Mouse (Mus musculus) MN1 (cell line): ENCODE results near the gene Myo1c.
A peak's percentile ranks its signal among the peaks of the same experiment; 100 is the strongest.
"Not testable (repeated sequence)": the region's sequence is repeated elsewhere in the genome, so short reads cannot be mapped to it uniquely, and the experiment has no call there.

Source experiments
- DNase-seq: peaks from one replicate; pipeline ENCODE4 v3.0.0-alpha.2; 2016; ENCODE audit warnings: low spot score

The Myo1c gene

DNA sequence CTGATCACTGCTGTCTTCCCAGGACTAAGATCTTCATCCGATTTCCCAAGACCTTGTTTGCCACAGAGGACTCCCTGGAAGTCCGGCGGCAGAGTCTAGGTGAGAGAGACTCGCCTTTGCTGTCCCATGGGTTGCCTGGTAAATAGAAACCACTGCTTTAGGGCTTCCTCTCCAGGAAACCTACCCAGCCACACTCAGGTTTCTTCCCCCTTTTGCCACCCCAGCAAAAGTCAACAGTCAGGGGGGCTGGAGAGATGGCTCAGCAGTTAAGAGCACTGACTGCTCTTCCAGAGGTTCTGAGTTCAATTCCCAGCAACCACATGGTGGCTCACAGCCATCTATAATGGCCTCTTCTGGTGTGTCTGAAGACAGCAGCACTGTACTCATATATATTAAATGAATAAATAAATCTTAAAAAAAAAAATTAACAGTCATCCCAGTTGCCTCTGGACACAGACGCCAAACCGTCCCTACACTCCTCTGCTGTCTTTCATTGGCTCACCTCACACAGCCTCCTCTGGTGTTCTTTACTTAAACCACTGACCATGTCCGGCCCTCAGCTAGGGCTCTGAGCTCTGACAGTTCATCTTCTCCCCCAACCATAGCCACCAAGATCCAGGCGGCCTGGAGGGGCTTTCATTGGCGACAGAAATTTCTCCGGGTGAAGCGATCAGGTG lies 19.0 kb downstream of the Myo1c start:
- DNase-seq, result no peak

DNA sequence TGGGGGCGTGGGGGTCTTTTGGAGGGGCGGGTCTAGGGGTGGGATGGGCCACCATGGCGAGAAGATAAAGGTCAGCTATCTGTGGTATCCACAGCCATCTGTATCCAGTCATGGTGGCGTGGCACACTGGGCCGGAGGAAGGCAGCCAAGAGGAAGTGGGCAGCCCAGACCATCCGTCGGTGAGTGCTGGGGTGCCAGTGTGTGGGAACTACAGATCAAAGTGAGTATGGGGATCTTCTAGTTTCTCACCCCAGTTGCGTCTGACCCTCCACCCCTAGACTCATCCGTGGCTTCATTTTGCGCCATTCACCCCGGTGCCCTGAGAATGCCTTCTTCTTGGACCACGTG lies 19.5 kb downstream of the Myo1c start:
- no peak for DNase-seq

DNA sequence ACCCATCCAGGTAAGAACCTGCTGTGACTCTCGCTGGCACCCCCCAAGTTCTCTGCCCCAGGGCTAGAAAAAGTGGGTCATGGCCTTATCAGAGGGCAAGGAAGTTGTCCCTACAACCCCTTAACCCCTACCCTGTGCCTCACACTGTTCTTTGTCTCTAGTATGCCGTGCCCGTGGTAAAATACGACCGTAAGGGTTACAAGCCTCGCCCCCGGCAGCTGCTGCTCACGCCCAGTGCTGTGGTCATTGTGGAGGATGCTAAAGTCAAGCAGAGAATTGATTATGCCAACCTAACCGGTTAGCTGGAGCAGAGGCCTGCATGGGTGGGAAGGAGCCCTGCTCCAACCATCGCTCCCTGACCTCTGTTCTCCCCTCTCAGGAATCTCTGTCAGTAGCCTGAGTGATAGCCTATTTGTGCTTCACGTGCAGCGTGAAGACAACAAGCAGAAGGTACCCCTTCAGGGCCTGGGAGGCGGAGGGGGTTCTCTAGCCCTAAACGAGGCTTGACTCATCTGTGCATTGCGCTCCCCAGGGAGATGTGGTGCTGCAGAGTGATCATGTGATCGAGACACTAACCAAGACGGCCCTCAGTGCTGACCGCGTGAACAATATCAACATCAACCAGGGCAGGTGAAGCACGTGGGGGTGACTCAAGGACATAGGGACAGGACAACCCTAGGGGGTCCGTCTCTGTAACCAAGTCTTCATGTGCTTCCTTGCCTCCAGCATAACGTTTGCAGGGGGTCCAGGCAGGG lies 21.3 kb downstream of the Myo1c start:
- no peak for DNase-seq

DNA sequence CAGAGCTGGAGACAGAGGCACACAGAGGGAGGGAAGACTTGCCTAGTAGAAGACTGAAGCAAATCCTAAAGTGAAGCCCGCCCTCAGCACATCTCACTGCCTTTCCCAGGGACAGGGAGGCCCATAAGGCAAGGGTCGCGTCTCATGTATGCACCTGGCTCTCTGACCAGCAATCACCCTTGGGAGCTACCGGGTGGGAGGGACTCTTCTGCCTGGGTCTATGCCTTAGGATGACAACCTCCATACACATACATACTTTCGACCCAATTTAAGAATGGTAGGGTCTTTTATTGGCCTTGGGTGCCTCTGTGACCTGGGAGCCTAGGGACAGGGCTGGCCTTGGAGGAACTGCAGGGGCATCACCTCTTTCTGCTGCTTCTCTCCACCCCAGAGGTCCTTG lies 23.1 kb downstream of the Myo1c start:
- DNase-seq, result no peak

DNA sequence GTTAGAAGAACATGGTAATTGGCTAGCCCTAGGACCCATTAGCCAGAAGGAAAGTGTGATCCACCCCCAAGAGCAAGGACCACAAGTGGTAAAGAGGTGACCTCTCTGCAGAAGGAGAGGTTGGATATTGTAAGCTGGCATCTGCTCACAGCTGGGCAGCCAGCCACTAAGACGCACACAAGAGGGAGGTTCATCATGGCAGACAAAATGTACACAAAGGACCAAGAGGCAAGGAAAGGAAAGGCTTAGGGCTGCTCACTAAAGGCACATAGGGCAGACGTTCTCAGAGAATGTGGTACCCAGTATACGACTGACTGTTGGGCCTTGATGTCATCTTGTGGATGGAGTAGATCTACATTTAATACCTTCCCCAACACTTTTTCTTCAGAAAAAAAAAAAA lies 24.6 kb downstream of the Myo1c start:
- no peak for DNase-seq

DNA sequence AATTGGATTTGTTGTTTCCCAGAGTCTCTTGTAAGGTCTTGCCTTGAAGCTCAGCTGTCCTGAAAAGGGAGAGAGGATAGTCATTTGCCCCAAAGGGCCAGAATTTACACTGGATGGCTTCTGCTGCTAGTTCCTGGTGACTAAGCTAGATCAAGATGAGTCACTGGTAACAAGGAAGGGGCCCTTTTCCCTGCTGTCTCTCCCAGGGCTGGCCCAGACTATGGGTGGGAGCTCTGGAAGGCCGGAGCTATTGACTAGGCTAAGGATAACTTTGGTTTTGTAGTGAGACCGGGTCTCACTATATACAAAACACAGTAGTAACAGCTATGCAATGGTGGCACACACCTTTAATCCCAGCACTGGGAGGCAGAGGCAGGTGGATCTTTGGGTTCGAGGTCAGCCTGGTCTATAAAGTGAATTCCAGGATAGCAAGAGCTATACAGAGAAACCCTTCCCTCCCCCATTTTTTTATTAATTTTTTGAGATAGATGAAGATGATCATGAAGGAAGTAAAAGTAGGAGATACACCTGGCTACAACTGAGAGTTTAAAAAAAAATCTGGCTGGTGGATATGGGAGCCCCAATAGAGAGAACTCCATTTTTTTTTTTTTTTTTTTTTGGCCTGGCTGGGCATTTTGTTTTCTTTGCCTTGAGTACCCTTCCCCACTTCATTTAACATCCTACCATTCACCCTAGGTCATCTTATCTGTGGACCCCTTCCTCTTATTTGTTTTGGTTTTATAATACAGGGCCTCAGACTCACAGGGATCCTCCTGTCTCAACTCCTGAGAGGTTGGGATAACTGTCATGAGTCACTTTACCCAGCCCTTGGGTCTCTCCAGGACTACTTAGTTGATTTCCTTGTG lies 27.8 kb downstream of the Myo1c start:
- peak; percentile 35 for DNase-seq

DNA sequence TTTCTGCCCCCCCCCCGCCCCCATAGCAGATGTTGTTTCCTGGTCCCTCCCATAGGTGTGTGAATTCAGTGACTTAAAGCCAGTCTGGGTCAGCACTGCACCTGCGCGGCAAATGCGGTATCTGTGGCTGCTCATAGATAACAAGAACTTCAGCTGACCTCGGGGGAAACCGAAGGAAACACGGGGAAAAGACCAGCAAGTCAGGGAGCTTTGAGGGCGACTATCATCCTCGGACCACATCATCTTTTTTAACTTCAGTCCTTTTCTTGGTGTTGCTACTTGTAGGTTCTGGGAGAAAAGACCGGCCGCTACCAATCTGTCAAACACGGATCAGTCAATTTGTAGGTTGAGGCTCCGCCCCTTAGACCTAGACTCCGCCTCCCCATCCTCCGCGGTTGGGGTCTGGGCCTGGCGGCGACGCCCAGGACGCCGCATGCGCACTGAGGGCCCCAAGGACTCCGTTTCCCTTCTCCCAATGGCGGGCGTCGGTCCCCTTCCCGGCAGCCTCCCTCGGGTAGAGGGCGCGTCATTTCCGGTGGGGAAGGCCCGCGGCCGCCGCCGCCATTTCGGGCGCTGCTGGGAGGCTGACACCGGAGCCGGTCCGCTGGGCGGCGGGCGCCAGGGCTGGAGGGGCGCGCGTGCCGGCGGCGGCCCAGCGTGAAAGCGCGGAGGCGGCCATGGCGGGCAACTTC lies 28.6 kb downstream of the Myo1c start, which contains the start of gene Crk:
TSS of gene Crk (plus strand) at position 513 of the 692 bp plus-strand sequence.
- peak; percentile 98 for DNase-seq

DNA sequence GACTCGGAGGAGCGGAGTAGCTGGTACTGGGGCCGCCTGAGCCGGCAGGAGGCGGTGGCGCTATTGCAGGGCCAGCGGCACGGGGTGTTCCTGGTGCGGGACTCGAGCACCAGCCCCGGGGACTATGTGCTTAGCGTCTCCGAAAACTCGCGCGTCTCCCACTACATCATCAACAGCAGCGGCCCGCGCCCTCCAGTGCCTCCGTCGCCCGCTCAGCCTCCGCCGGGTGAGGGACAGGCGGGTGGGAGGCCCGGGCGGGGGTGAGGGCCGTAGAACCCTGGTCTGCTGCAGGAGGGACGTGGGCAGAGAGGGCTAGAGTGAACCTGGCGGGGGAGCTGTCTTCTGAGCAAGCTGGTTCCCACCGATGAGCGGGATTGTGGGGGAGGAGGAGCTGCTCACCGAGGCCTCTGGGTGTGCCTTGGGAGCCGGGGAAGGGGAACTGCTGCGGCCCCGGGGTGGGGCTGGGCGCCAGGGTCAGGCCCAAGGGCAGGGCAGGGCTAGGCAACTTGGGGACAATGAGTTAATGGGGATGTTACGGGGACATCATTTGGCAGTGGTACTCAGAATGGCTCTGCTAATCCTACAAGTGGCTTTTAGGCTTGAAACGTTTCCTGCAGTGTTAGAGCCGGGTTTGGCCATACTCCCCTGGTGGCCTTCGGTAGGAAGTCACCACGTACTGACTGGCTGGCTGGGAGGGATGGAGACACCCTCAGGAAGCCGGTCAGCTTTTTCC lies 29.3 kb downstream of the Myo1c start:
- DNase-seq, result peak; percentile 84

DNA sequence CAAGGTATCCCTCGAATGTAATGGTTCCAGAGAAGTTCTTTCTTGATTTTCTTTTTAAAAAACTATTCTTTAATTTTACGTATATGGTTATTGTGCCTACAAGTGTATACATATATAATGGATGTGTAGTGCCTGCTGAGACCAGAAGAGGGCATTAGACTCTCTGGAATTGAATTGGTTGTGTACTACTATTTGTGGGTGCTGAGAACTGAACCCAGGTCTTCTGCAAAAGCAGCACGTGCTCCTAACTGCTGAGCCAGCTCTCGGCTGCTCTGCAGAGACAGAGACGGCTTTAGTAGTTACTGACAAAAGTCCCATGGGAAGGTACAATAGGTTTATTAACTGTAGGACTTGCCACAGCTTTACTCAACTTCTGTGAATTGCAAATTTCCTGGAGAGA lies 34.2 kb downstream of the Myo1c start:
- no peak for DNase-seq

DNA sequence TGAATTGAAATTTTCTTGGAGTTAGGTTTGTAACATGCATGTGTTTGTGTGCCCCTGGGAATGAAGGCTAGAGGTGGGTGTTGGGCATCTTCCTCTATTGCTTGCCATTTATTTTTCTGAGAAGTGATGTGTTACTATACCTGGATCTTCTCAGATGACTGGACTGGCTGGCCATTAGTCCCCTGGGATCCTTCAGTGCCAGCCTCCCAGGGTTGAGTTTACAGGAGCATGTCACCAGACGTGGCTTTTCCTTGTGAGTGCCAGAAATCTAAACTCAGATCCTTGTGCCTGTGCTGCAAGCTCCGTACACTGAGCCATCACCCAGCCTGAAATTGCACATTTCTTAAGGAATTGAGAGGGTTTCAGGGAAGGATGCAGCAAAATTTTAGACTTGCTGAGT lies 34.7 kb downstream of the Myo1c start:
- peak; percentile 11 for DNase-seq

DNA sequence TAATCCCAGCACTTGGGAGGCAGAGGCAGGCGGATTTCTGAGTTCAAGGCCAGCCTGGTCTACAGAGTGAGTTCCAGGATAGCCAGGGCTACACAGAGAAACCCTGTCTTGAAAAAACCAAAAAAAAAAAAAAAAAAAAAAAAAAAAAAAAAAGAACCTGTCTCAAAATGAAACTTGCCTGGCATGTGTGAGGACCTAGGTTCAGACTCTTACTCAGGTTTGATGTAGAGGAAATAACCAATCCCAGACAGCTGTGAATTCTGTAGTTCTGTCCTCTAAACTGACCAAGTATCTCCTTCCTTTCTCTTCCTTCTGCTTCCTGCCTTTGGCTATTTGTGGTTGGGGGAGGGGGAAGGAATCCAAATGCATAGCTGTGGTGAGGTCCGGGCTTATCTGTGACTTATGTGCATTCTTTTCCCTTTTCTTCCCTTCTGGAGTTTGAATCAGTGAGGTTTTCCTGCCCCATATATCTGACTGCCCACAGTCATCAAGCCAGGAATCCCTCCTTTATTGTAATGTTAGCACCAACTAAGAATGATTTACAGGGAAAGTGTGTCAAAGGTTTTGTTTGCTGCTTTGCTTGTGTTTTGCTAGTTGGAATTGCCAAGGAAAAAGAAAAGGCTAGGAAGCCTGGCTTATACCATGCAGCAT lies 37.2 kb downstream of the Myo1c start:
- no peak for DNase-seq

DNA sequence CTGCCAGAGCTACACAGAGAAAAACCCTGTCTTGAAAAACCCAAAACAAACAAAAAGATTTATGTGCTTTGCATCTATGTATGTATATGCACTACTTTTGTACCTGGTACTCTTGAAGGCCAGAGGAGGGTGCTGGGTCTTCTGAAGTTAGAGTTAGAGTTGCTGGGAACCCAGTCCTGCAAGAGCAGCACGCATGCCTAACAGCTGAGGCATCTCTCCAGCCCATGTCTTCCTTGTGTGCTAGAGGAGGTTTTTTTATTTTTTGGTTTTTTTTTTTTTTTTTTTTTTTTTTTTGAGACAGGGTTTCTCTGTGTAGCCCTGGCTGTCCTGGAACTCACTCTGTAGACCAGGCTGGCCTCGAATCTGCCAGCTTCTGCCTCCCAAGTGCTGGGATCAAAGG lies 37.8 kb downstream of the Myo1c start:
- no peak for DNase-seq

DNA sequence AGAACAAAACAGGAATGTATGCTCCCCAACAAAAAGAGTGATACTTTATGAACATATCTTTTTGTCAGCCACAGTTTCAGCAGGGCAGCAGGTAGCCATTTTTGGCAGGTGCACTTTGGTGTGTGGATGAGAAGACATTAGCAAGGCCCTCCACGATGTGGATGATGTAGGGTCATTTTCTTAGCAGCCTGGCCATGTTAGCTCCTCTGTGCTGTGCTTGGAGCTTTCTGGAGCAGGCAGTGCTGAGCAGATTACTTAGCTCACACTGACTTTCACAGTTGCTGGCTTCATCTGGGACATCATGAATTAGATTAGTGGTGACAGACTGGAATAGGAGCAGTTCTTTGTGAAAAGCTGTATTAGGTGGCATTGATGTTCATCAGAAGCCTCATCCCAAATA lies 39.7 kb downstream of the Myo1c start:
- no peak for DNase-seq

DNA sequence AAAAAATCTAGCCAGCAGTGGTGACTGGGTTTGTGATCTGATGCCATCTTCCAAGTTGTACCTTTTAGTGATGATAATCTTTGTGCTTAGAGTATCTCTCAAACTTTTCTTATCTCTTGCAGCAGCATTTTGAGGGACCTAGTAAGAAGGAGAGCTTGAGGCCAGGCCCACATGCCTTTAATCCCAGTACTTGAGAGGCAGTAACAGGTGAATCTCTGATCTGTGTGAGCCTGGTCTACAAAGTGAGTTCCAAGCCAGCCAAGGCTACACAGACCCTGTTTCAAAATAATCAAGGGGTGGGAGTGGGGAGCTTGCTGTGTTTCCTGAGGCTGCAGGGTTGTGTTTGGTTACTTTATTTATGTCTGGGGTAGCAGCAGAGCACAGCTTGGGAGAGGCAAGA lies 40.7 kb downstream of the Myo1c start:
- no peak for DNase-seq

DNA sequence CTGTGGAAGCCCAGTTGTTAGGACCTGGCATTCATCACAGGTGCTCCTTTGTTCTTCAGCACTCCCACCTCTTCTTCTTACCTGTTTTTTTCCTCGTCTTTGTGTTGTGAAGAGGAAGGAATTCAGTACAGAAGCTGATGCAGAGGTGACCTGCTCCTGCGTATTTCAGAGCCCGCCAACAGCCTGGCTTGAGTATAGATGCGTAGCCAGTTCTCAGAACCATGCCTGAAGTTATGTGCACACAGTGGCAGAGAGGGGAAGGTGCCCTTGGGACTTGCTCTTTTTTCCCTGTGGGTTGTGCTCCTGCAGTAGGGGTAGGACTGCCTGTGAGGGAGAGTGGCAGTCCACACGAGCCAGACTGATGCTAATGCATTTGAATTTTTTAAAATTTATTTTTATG lies 43.3 kb downstream of the Myo1c start:
- no peak for DNase-seq

DNA sequence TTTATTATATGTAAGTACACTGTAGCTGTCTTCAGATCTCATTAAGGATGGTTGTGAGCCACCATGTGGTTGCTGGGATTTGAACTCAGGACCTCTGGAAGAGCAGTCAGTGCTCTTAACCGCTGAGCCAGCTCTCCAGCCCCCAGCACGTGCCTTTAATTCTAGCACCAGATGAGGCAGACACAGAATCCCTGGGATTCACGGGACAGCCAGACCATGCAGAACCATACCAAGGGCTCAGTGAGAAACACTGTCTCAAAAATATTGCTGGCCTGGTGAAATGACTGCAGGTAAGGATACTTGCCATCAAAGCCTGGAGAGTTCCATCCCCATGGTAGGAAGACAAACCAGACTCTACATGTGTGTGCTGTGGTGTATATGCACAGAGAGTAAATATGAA lies 47.2 kb downstream of the Myo1c start:
- DNase-seq, result not testable (repeated sequence)

DNA sequence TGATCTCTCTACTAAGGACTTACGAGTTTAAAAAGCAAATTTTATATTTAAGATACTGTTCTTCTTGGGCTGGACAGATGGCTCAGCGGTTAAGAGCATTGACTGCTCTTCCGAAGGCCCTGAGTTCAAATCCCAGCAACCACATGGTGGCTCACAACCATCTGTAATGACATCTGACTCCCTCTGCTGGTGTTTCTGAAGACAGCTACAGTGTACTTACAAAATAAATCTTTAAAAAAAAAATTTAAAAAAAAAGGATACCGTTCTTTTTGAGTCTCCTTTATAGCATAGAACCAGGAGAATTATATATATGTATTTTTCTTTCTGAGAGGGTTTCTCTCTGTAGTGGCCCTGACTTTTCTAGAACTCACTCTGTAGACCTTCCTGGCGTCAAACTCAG lies 50.3 kb downstream of the Myo1c start:
- no peak for DNase-seq

DNA sequence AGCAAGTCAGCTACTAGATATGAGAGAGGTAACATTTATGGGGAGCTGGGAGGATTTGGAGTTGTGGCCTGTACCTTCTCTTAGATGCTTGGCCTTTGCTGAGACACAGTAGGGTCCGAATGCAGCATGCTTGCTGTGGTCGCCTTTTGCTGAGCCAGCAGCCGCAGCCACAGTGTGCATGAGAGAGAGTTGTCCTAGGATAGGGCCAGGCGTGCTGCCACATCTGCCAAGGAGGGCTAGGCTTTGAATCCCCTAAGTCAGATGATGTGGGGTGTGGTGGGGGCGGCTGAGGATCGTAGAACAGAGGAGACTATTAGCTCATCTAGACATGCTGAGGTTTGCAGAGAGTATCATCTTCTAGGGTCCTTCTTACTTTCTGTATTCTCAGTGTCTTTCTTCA lies 52.5 kb downstream of the Myo1c start:
- no peak for DNase-seq

DNA sequence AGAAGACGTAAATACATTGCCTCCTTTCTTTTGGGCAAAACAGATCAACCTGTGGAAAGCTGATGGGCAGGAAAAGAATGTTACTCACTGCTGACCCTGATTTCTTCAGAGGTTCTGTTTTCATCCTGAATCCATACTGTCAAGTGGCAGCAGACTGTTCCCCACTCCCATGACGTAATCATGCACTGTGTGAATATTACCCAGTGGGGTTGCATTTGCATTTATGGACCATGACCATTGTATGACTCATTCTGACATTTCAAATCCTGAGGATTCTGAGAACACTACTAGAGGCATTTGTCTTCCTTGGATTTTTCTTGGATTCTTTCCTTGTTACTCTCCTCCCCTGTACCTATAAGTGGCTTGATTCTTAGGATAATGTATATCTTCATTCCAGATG lies 53.4 kb downstream of the Myo1c start:
- DNase-seq, result no peak

DNA sequence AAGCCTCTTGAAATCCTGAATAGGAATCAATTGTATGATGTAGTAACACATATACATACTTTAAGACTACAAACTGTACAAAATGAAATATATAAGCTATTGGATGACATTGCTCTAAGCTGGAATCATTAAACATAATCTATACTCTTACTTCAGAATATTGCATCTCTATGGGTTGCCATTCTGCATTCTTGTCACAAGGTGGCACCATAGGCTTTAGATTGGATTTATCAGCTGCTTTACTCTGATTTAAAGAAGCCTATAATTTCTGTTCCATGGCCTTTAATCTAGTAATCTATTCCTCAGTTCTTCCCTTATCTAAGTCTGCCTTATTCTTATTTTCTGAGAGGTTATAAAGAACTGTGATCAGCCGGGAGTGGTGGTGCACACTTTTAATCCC lies 63.6 kb downstream of the Myo1c start:
- peak; percentile 54 for DNase-seq

DNA sequence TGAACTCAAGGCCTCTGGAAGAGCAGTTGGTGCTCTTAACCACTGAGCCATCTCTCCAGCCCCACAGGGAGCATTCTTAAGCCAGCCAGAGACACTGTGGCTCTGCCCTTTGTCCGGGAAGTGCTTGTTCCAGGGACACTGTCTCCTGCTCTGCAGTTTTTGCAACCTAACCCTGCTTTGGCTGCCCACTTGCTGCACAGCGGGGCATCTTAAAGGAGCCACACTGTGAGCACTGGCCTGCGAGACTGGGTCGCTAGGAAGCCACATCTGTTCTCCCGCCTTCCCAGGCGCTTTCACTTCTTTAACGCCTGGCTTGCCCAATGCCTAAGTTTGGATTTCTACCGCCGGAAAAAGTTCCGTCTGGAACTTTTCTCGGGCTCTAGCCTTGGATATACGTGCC lies 65.3 kb downstream of the Myo1c start:
- DNase-seq, result no peak
